8 mouse cellular contexts compared by ENCODE assay signal in genomic region chr19:42752363-42752931, GRCm38 (mm10). TPM values are rescaled to one million over a fixed set of nuclear protein-coding genes. Genes with fewer than 3 reads are reported as not detected.
DNase-seq lines count a peak whose midpoint lies in the region; ATAC-seq and TF ChIP-seq lines count a peak whose summit lies in the region.

Gene Pyroxd2, minus strand, starts transcription at chr19:42752775.

- peak within 1 kb of the TSS; percentile 53 for H3K9ac ChIP-seq in hindbrain, embryonic 12.5 days
- H3K9ac ChIP-seq in lung, postnatal 0 days (replicated peaks; ENCODE audit: low read depth), result peak within 1 kb of the TSS; percentile 51

- H3K27me3 ChIP-seq in hindbrain, embryonic 12.5 days, result no peaks in the 10 kb centered on the region
- H3K27me3 ChIP-seq in lung, postnatal 0 days (replicated peaks; ENCODE audit: insufficient read depth, low read length), result no peaks in the 10 kb centered on the region

- H3K36me3 ChIP-seq in hindbrain, embryonic 12.5 days, result no peaks in the 10 kb centered on the region
- no peaks in the 10 kb centered on the region for H3K36me3 ChIP-seq in lung, postnatal 0 days (ENCODE audit: insufficient read depth, low read length)

- peak within 1 kb of the TSS; percentile 29 for H3K4me3 ChIP-seq in hindbrain, embryonic 12.5 days
- H3K4me3 ChIP-seq in lung, postnatal 0 days (ENCODE audit: low read depth, low read length), result peak within 1 kb of the TSS; percentile 37

- TF ChIP-seq CTCF in lung, postnatal 0 days (IDR thresholded peaks at IDR 0.05), result no peak

- 5% methylated on average over 22 of the region's 22 CpGs for WGBS in hindbrain, embryonic 12.5 days
- WGBS in lung, postnatal 0 days, result 6% methylated on average over 22 of the region's 22 CpGs

- peak within 1 kb of the TSS; percentile 82 for H3K27ac ChIP-seq in hindbrain, embryonic 12.5 days
- H3K27ac ChIP-seq in lung, postnatal 0 days (ENCODE audit: low read length), result peak within 1 kb of the TSS; percentile 60

- peaks cover 29% of the 10 kb centered on the region for H3K4me1 ChIP-seq in hindbrain, embryonic 12.5 days
- H3K4me1 ChIP-seq in lung, postnatal 0 days (ENCODE audit: insufficient read depth, low read depth, low read length), result peaks cover 5% of the 10 kb centered on the region; the same call in 1 of the 2 replicates

- TF ChIP-seq EP300 in lung, postnatal 0 days (IDR thresholded peaks at IDR 0.05), result no peak

- no peaks in the 10 kb centered on the region for H3K9me3 ChIP-seq in hindbrain, embryonic 12.5 days (replicated peaks)
- no peaks in the 10 kb centered on the region for H3K9me3 ChIP-seq in lung, postnatal 0 days (ENCODE audit: low read length)

- DNase-seq in adipocyte (ENCODE audit: low spot score), result peak; percentile 80
- peak; percentile 45 for DNase-seq in cerebellum, postnatal 36 days
- peak; percentile 29 to 31 for DNase-seq in frontal cortex, postnatal 25 days (ENCODE audit: low spot score in 2 of 2)
- peak; percentile 66 to 69 for DNase-seq in layer of hippocampus, postnatal 14 days (ENCODE audit: low spot score in 2 of 2)
- DNase-seq in lung, postnatal 0 days (ENCODE audit: low spot score), result peak; percentile 94
- DNase-seq in ovary, postnatal 14 days (ENCODE audit: low spot score), result peak; percentile 82
- DNase-seq in urinary bladder, adult 18-20 months (ENCODE audit: low spot score in 2 of 2), result peak; percentile 55 to 69

- peak within 1 kb of the TSS; percentile 57 for H3K4me2 ChIP-seq in hindbrain, embryonic 12.5 days (replicated peaks)
- H3K4me2 ChIP-seq in lung, postnatal 0 days (replicated peaks; ENCODE audit: low read depth, low read length), result peak within 1 kb of the TSS; percentile 59

- ATAC-seq in hindbrain, embryonic 12.5 days (ENCODE audit: low FRiP score), result peak; percentile 85
- ATAC-seq in lung, postnatal 0 days, result peak; percentile 88

RNA-seq across cellular contexts. Expression of gene Pyroxd2, which starts in this region (rescaled TPM):
- polyA plus RNA-seq in hindbrain, embryonic 12.5 days (2016; fragmentation: Nextera tagmentation; extraction: Ambion mirVana), result 1.2 and 1.7 TPM in 2 replicates
- 1 to 10 TPM; 3.0 to 3.1 TPM for total RNA-seq in layer of hippocampus, postnatal 14 days (2021)
- polyA plus RNA-seq in lung, postnatal 0 days (2015; fragmentation: Nextera tagmentation; extraction: Ambion mirVana), result 3.8 and 4.3 TPM in 2 replicates

Comparison
In these comparisons a context has a peak if more than half of its experiments do, and no peak if none do; other contexts are left out.
1. Peak in every context shown above with its lines: DNase-seq, ATAC-seq, H3K4me3 ChIP-seq and H3K27ac ChIP-seq.
2. DNase-seq: peak in every context shown above with its lines; median percentile 94 in lung, postnatal 0 days; 82 in ovary, postnatal 14 days; 80 in adipocyte; 68 in layer of hippocampus, postnatal 14 days; 62 in urinary bladder, adult 18-20 months; 45 in cerebellum, postnatal 36 days; 30 in frontal cortex, postnatal 25 days.